8 mouse cellular contexts compared by ENCODE assay signal in the genomic region with DNA sequence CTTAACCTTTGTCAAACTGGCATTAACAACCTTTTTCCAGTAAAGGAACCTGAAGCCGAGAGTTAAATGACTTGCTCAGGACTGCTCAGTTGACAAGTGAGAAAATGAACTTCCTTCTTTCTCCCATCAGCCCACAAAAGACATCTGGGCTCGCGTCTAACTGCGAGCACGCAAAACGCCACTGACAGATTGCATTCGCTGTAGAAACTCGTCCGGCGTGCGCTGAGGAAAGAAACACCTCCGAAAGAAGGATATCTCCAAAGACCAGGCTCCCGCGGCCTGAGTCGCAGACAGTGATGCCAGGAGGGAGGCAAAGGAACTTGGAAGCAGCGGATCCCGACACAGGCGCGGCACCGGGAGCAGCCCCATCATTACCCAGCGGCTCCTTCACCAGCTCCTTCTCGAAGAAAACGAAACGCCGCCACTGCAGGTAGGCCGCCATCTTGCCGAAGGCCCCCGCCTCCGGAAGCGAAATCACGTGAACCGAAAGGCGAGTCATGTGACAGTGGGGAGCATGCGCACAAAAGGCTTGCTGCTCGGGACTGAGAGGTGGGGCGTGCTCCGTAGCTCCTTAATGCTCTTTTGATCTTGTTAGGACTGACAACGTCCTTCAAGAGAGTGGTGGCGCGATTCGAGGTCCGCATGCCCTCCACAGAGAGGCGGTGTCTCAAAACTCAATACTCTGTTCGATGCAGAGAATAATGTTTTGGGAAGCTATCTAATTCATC. TPM values are rescaled to one million over a fixed set of nuclear protein-coding genes. Genes with fewer than 3 reads are reported as not detected.
DNase-seq lines count a peak whose midpoint lies in the region; ATAC-seq and TF ChIP-seq lines count a peak whose summit lies in the region.

A gene (minus strand): TSS at position 481 of the 728 bp plus-strand sequence.

- peak within 1 kb of the TSS; percentile 81 for H3K27ac ChIP-seq in hindbrain, embryonic 13.5 days

- peak; percentile 65 for ATAC-seq in Patski
- ATAC-seq in hindbrain, embryonic 13.5 days (ENCODE audit: low FRiP score) = peak; percentile 93

- TF ChIP-seq CTCF in Patski (IDR thresholded peaks at IDR 0.05) = no peak

- in situ Hi-C loops in Patski (cut with MboI; ENCODE audit: low pct_unique_long_range_greater_than_20kb) = no loop called here

- peak within 1 kb of the TSS; percentile 87 for H3K9ac ChIP-seq in hindbrain, embryonic 13.5 days

- peak within 1 kb of the TSS; percentile 90 for H3K4me2 ChIP-seq in hindbrain, embryonic 13.5 days

- peaks cover 32% of the 10 kb centered on the region for H3K36me3 ChIP-seq in hindbrain, embryonic 13.5 days

- no peaks in the 10 kb centered on the region for H3K9me3 ChIP-seq in hindbrain, embryonic 13.5 days

- no peaks in the 10 kb centered on the region for H3K27me3 ChIP-seq in Patski
- H3K27me3 ChIP-seq in hindbrain, embryonic 13.5 days = no peaks in the 10 kb centered on the region

- peak; percentile 83 for DNase-seq in Patski (ENCODE audit: low read depth, low spot score)
- DNase-seq in cerebellum, postnatal 14 days = peak; percentile 96 to 98
- DNase-seq in frontal cortex, postnatal 14 days (ENCODE audit: low spot score in 2 of 2) = peak; percentile 87 to 92
- DNase-seq in layer of hippocampus, postnatal 25 days (ENCODE audit: extremely low spot score in 1 of 2, low spot score in 1 of 2) = peak; percentile 87 to 93
- peak; percentile 96 for DNase-seq in lung, postnatal 25 days (ENCODE audit: low spot score)
- DNase-seq in retina, embryonic 14.5 days (ENCODE audit: low spot score) = peak; percentile 98
- DNase-seq in thymus, postnatal 4 days = peak; percentile 96

- H3K4me1 ChIP-seq in hindbrain, embryonic 13.5 days (replicated peaks) = peaks cover 14% of the 10 kb centered on the region

- CTCF ChIA-PET in Patski (lab: Charles Lee) = interaction anchor here (0.6 to 2.1 kb wide), 13 partner anchors 15 to 232 kb away, joined by 3 to 9 read pairs (median 3); a partner anchor contains a TSS

- POLR2A ChIA-PET in Patski (lab: Charles Lee) = interaction anchor here (1.2 to 1.8 kb wide), 2 partner anchors 17 to 19 kb away, joined by 3 to 7 read pairs; a partner anchor contains a TSS

- H3K4me3 ChIP-seq in hindbrain, embryonic 13.5 days = peak within 1 kb of the TSS; percentile 83

- under 1% methylated on average over 44 of the region's 44 CpGs for WGBS in hindbrain, embryonic 13.5 days

RNA-seq across cellular contexts. Expression of the gene that starts here (rescaled TPM):
- polyA plus RNA-seq in Patski (2021) = 46.5 TPM
- polyA plus RNA-seq in hindbrain, embryonic 13.5 days (2015; fragmentation: Nextera tagmentation; extraction: Ambion mirVana) = 36.2 and 38.0 TPM in 2 replicates
- total RNA-seq in layer of hippocampus, postnatal 25 days (2021) = 10 to 100 TPM; 49.0 to 51.4 TPM

Comparison
In these comparisons a context has a peak if more than half of its experiments do, and no peak if none do; other contexts are left out.
1. Peak in every context shown above with its lines: DNase-seq, ATAC-seq, H3K4me3 ChIP-seq and H3K27ac ChIP-seq.